Mouse (Mus musculus) lung, embryonic 16.5 days (tissue): Measurements from ENCODE around the gene Mad2l1. TPM values are rescaled to one million over a fixed set of nuclear protein-coding genes. Genes with fewer than 3 reads are reported as not detected.

ENCODE experiments used
- ATAC-seq: fragments of 200-750 bp; cut with Nextera tagmentation; 2 replicates; pipeline ENCODE4 v1.8.0; 2017; ENCODE audit warnings: low read depth, mild to moderate bottlenecking, moderate library complexity
- H3K27ac ChIP-seq: fragments of 300-500 bp; sonication (generic); 2 replicates; pipeline ENCODE4 v1.5.1; 2014; ENCODE audit warnings: mild to moderate bottlenecking, control low read depth, low read length
- H3K27me3 ChIP-seq: fragments of 300-500 bp; sonication (generic); 2 replicates; pipeline ENCODE4 v1.6.1; 2014; ENCODE audit warnings: low read depth, low read length, mixed read lengths; ENCODE audit not compliant: control insufficient read depth, insufficient read depth
- H3K36me3 ChIP-seq: fragments of 300-500 bp; sonication (generic); 2 replicates; pipeline ENCODE4 v1.6.1; 2014; ENCODE audit warnings: low read length; ENCODE audit not compliant: control insufficient read depth, insufficient read depth
- H3K4me1 ChIP-seq: fragments of 300-500 bp; sonication (generic); replicated peaks from 2 replicates; pipeline ENCODE4 v1.6.1; 2014; ENCODE audit warnings: low read length, mixed read lengths; ENCODE audit not compliant: control insufficient read depth, insufficient read depth
- H3K4me2 ChIP-seq: fragments of 300-500 bp; sonication (generic); 2 replicates; pipeline ENCODE4 v1.6.1; 2014; ENCODE audit warnings: low read depth, low read length, control low read depth
- H3K4me3 ChIP-seq: fragments of 300-500 bp; sonication (generic); 2 replicates; pipeline ENCODE4 v1.5.1; 2014; ENCODE audit warnings: mild to moderate bottlenecking, low read length, control low read depth
- H3K9ac ChIP-seq: fragments of 300-500 bp; sonication (generic); 2 replicates; pipeline ENCODE4 v1.6.1; 2014; ENCODE audit warnings: low read length, control low read depth
- H3K9me3 ChIP-seq: fragments of 300-500 bp; sonication (generic); 2 replicates; pipeline ENCODE4 v1.6.1; 2016; ENCODE audit warnings: low read length; ENCODE audit not compliant: control insufficient read depth
- WGBS: fragments of 180-500 bp; shearing (Covaris S2); extraction: QIAGEN DNeasy Blood & Tissue Kit; methylation state at CpG from one replicate; pipeline ENCODE4 v1.1.7; 2014; 5-methylcytosine and 5-hydroxymethylcytosine counted together
- polyA plus RNA-seq: library from polyadenylated mRNA; unstranded; fragments of >200 nt; fragmentation: Nextera tagmentation; extraction: Ambion mirVana; gene quantifications from 2 replicates; pipeline ENCODE4 v1.2.1, GENCODE M21; 2015

The Mad2l1 gene
- polyA plus RNA-seq: 114 and 125 TPM in 2 replicates

GRCm38 (mm10) chr6:66535028-66535862 lies at the start of gene Mad2l1:
Gene Mad2l1, plus strand, starts transcription at chr6:66535390.
- Histone ChIP-seq H3K9ac (peak within 1 kb of the TSS; percentile 82), H3K36me3 (peaks cover 5% of the 10 kb centered on the region), H3K9me3 (no peaks in the 10 kb centered on the region), H3K27me3 (no peaks in the 10 kb centered on the region), H3K4me3 (peak within 1 kb of the TSS; percentile 83), H3K4me1 (peaks cover 23% of the 10 kb centered on the region), H3K4me2 (peak within 1 kb of the TSS; percentile 56), H3K27ac (peak within 1 kb of the TSS; percentile 82)
- under 1% methylated on average over 57 of the region's 57 CpGs for WGBS
- peak; percentile 99 for ATAC-seq

GRCm38 (mm10) chr6:66493685-66494084 lies 41.5 kb upstream of the Mad2l1 start:
- no peaks in the 10 kb centered on the region for H3K27me3 ChIP-seq
- H3K27ac ChIP-seq: no peak overlapping the region
- H3K4me3 ChIP-seq: no peak overlapping the region
- 77% methylated on average over 3 of the region's 3 CpGs for WGBS
- H3K36me3 ChIP-seq: no peaks in the 10 kb centered on the region
- H3K9ac ChIP-seq: no peak overlapping the region
- no peak overlapping the region for H3K4me2 ChIP-seq
- ATAC-seq: no peak
- no peaks in the 10 kb centered on the region for H3K4me1 ChIP-seq
- 0 out of 2 replicates have a peak, but pooled peaks cover 2% of the 10 kb centered on the region for H3K9me3 ChIP-seq

- H3K36me3 ChIP-seq: no peaks in the 10 kb centered on the region
- no peak overlapping the region for H3K9ac ChIP-seq
- no peaks in the 10 kb centered on the region for H3K27me3 ChIP-seq
- H3K9me3 ChIP-seq: no peaks in the 10 kb centered on the region
- 91% methylated on average over 5 of the region's 5 CpGs for WGBS
- no peak overlapping the region for H3K4me3 ChIP-seq
- H3K27ac ChIP-seq: no peak overlapping the region
- no peak overlapping the region for H3K4me2 ChIP-seq
- no peak for ATAC-seq
- no peaks in the 10 kb centered on the region for H3K4me1 ChIP-seq
Measured at GRCm38 (mm10) chr6:66516368-66516767, 18.8 kb upstream of the Mad2l1 start.

- WGBS: 93% methylated on average over 10 of the region's 10 CpGs
- Histone ChIP-seq H3K9ac (no peak overlapping the region), H3K36me3 (no peaks in the 10 kb centered on the region), H3K27ac (no peak overlapping the region), H3K4me2 (no peak overlapping the region), H3K4me1 (no peaks in the 10 kb centered on the region), H3K9me3 (no peaks in the 10 kb centered on the region), H3K27me3 (no peaks in the 10 kb centered on the region), H3K4me3 (no peak overlapping the region)
- no peak for ATAC-seq
Measured at GRCm38 (mm10) chr6:66528386-66528785, 6.8 kb upstream of the Mad2l1 start.

- H3K27me3 ChIP-seq: no peaks in the 10 kb centered on the region
- ATAC-seq: no peak
- peaks cover 19% of the 10 kb centered on the region for H3K4me1 ChIP-seq
- no peak overlapping the region for H3K4me2 ChIP-seq
- H3K9ac ChIP-seq: no peak overlapping the region
- H3K27ac ChIP-seq: no peak overlapping the region
- 23% methylated on average over 3 of the region's 3 CpGs for WGBS
- H3K4me3 ChIP-seq: no peak overlapping the region
- H3K9me3 ChIP-seq: no peaks in the 10 kb centered on the region
- no peaks in the 10 kb centered on the region for H3K36me3 ChIP-seq
Measured at GRCm38 (mm10) chr6:66533241-66533640, 1.9 kb upstream of the Mad2l1 start.

- peak overlapping the region; percentile 54 for H3K4me2 ChIP-seq
- H3K27ac ChIP-seq: peak overlapping the region; percentile 74
- H3K9ac ChIP-seq: peak overlapping the region; percentile 66
- H3K27me3 ChIP-seq: no peaks in the 10 kb centered on the region
- peaks cover 19% of the 10 kb centered on the region for H3K4me1 ChIP-seq
- H3K9me3 ChIP-seq: no peaks in the 10 kb centered on the region
- peak overlapping the region; percentile 83 for H3K4me3 ChIP-seq
- 68% methylated on average over 5 of the region's 5 CpGs for whole genome bisulfite sequencing
- H3K36me3 ChIP-seq: peaks cover under 1% of the 10 kb centered on the region; the same call in 1 of the 2 replicates
- ATAC-seq: no peak
Measured at GRCm38 (mm10) chr6:66534366-66534941, 736 bp upstream of the Mad2l1 start.

- ATAC-seq: no peak
- Histone ChIP-seq H3K4me1 (peaks cover 23% of the 10 kb centered on the region), H3K9ac (peak overlapping the region; percentile 82), H3K27me3 (no peaks in the 10 kb centered on the region), H3K4me3 (peak overlapping the region; percentile 83), H3K9me3 (no peaks in the 10 kb centered on the region), H3K27ac (peak overlapping the region; percentile 82), H3K36me3 (peaks cover 7% of the 10 kb centered on the region), H3K4me2 (peak overlapping the region; percentile 56)
- 7% methylated on average over 7 of the region's 7 CpGs for WGBS
Measured at GRCm38 (mm10) chr6:66535966-66536365, 776 bp downstream of the Mad2l1 start.

- no peak for ATAC-seq
- no peak within 1 kb of the TSS for H3K4me2 ChIP-seq
- H3K4me3 ChIP-seq: no peak within 1 kb of the TSS
- 68% methylated on average over 1 of the region's 1 CpGs for WGBS
- H3K27ac ChIP-seq: no peak within 1 kb of the TSS
- no peak within 1 kb of the TSS for H3K9ac ChIP-seq
- no peaks in the 10 kb centered on the region for H3K4me1 ChIP-seq
- H3K36me3 ChIP-seq: no peaks in the 10 kb centered on the region
- no peaks in the 10 kb centered on the region for H3K27me3 ChIP-seq
- H3K9me3 ChIP-seq: no peaks in the 10 kb centered on the region
Measured at GRCm38 (mm10) chr6:66559996-66560395, 24.8 kb downstream of the Mad2l1 start, which contains the start of gene Vmn1r32. Gene Vmn1r32, minus strand, starts transcription at chr6:66560096.

GRCm38 (mm10) chr6:66595804-66596203 lies 60.6 kb downstream of the Mad2l1 start:
- Histone ChIP-seq H3K36me3 (no peaks in the 10 kb centered on the region), H3K27me3 (no peaks in the 10 kb centered on the region), H3K9me3 (no peaks in the 10 kb centered on the region), H3K9ac (no peak overlapping the region), H3K4me1 (no peaks in the 10 kb centered on the region), H3K4me2 (no peak overlapping the region), H3K4me3 (no peak overlapping the region), H3K27ac (no peak overlapping the region)
- ATAC-seq: no peak
